Mouse (Mus musculus) R1 (cell line): Measurements from ENCODE around the gene Ifnl2.
"Not testable (repeated sequence)": the region's sequence is repeated elsewhere in the genome, so short reads cannot be mapped to it uniquely, and the experiment has no call there.

ENCODE experiments used
- DNase-seq: peaks from one replicate; pipeline ENCODE4 v3.0.0-alpha.2; 2018; ENCODE audit warnings: low read depth, low spot score

Gene Ifnl2

DNA sequence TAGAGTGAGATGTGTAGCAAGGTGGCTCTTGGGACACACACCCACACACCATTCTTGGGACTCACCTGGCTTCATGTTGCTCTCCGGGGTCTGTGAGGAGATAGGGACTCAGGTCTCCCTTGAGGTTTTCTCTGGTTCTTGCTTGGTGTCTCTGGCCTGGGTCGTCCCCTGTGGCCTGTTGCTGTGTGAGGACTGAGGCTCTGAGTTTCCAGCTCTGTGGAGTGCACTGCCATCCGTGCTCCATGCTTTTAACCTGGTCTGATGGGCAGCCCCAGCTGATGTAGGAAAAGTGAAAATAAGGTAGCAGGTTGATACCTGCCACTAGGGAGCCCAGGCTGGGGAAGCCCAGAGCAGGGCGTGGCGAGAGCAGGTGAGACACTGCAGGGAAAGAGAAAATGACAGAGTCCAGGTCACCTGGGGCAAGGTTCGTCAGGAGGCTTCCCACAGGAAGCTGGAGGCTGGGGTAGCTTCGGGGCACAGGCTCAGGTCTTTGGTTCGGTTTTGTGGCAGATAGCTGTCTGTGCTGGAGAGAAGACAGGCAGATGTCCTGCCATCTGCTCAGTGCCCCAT, at the start of gene Ifnl2:
Gene Ifnl2, minus strand, starts transcription at position 51 of the 570 bp plus-strand sequence.
- not testable (repeated sequence) for DNase-seq

DNA sequence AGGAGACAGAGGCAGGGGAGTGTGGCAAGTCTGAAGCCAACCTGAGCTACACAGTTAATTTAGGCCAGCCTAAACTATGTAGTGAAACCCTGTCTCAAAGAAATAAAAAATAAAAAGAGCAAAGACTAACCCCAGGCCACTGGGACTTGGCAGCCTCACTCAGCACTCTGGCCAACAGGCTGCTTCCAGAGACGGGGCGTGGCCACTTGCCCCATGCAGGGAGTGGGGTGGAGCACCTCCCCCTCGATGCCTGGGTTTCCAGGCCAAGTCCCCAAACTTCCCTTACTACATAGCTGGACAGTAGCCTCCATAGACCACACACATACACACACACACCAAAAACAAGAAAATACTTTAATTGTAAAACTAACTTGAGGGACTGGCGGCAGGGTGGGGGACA, 48.2 kb upstream of the Ifnl2 start:
- DNase-seq, result peak; percentile 57

DNA sequence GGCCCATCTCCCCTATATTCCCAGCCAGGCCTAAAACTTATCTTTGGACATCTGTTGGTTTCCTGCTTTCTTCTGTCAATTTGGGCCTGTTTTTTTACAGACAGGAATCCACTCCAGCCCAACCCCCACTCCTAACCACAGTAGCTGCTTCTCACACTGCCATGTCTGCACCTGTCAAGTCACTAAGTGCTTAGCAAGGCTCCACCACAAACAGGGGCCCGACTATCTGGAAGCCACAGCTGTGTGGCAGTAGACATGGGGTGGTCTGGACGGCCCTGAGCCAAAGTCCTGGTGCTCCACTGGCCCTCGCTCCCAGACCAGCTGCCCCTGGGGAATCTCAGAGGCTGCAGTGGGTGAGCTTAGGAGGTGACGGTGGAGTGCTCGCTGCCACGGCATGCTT, 47.5 kb upstream of the Ifnl2 start:
- DNase-seq, result no peak

DNA sequence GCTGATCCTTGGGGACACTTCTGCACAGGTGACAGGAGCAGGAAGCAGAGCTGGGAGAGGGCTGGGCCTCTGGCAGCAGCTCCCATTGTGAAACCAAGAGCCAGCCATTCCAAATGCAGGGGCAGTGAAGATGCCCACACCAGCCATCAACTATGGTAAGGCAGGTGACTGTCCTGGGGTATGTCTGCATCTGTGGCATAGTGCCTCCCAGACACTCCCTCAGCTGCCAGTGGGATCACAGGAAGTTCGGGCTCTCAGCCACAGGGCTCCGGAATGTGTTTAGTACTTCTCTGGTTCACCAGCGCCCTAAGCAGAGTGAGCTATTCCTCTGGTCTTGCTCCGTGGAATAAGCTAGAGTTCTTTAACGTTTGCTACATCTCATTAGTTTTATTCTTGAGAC, 46.8 kb upstream of the Ifnl2 start:
- no peak for DNase-seq

DNA sequence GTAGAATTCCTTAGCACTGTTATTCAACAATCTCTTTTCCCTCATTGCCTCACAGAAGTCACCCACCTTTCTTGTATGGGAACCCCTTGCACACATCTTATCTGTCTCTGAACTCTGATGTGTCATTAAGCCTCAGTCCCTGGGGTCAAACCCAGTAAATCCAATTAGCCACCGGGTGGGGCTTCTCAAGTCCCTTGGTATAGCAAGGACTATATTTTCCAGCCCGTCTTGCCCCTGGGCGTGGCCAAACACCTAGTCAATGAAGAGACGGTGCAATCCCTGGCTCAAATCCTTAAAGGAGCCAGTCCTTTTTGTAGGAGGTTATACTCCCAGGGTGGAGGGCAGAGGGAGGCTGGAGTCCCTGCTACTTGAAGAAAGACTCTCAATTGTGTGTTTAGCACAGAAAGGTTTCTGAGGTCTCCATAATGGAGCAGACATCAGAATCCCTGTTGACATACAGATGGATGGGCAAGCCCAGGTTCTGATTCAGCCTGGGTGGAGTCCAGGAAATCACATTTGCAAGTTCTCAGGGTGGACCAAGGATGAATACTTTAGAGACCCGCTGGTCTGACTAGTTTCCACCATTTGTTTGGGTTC, 45.8 kb upstream of the Ifnl2 start:
- no peak for DNase-seq

DNA sequence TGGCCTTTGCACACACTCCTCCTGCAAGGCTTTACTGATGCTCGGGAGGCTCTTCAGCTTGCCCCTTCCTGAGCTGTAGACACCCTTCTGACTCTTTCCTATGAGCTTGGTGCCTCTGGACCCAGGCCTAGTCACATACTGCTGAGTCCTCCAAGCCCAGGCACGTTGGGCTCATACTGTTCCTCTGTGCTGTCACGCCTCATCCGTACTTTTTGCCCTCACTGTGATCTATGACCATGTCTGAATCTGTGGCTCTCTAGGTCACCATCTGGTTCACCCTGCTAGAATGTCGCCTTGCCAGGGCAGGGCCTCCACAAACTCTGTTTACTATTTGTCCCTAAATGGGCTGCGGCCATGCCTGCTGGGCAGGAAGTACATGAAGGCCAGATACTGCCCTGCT, 42.8 kb upstream of the Ifnl2 start:
- no peak for DNase-seq

DNA sequence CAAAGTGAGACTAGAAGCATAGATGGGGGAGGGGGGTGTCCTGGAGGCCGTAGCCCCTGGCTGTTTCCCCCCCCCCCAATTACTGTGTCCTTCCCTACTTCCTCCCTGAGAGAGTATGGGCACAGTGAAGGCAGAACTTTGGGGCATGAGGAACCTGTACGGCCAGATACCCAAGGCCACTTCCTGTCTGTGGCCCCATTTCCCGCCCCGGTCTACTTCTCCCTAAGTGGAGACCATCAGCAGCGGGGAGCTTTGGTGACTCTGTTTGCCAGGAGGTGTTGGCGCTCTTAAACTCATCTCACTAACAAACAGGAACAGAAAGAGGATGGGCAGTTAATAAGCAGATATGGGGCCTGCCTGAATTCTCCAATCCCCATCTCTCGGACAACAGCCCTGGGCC, 37.4 kb upstream of the Ifnl2 start:
- DNase-seq, result no peak

DNA sequence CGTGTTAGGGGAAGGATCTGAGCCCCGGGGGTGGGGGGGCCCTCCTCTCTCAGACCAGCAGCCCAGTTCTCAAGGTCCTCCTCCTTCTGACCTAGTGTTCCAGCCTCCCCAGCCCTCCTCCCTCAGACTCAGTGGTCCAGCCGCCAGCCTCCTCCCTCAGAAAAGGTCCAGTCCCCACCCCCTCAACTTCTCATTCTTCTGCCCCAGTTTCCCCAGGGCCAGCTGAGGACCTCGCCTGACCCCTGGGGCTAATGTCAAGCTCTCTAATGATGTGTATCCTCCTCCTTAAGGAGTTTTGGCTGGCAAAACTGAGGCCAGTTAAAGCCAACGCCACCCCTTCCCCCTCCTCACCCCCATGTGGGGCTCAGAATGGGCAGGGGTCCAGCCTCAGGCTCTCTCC, 36.9 kb upstream of the Ifnl2 start, which contains the start of gene Nccrp1:
Gene Nccrp1, minus strand, starts transcription at position 101 of the 400 bp plus-strand sequence.
- DNase-seq, result no peak

DNA sequence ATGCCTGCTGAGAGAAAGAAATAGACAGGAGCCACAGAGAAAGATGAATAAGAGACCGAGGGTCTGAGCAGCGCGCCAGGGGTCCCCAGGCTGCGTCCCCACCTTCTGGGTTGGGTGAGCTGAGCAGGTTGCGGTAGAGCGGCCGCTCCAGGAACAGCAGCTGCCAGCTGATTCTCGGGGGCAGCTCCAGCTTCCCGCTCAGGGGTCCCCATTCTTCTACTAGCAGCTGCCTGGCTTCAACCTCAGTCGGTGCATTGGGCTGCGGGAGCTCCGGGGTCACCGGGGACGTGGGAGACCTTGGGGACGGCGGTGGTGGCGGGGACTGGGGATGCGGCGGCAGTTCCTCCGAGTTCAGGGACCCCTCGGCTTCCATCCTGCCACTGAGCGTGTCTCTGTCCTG, 36.4 kb upstream of the Ifnl2 start:
- no peak for DNase-seq

DNA sequence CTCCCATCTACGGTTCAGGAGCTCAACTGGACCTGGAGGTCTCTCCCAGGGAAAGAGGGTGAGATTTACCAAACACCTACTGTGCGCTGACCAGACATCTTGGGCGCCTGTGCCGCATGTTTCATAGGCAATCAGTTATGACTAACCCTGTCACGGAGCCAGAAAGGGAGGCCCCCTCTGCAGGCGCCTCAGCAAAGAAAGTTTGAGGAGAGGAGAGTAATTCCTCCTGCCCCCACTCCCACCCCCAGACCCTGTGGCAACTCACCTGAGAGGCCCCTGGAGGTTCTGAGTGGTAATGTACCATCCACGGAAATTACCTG, 35.6 kb upstream of the Ifnl2 start:
- DNase-seq, result no peak

DNA sequence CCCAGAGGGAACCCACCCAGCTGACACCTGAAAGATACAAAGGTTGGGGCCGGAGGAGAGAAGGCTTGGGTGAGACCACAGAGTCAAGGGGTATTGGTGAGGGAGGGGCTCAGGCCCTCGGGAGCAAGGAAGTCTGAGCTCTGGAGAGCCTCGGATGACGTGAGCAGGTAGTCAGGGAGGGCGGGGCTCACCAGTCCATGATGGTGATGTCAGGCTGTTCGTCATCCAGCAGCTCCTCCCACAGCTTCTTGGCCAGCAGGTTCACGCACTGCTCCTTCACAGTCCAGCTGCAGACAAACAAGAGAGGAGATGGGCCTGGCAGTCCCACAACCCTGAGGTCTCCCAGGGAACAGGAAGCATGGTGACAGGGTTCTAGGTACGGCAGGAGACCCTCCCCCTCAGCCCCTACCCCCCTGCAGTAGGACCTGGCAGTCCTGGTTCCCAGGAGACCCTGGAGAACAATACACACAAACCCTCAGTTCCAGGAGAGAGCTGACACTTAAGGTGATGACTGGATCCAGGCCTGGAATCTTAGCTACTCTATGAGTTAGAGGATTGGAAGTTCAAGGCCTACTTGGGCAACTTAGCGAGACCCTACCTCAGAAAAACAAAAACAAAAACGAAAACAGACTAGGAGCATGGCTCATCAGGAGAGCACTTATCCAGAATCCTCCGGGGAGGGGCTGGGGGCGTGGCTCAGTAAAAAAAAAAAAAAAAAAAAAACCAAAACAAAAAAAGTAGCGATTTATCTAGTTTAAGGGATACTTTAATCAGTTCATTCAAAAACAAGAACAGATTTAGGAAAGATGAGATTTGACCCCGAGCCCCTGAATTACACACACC, 35.0 kb upstream of the Ifnl2 start:
- peak; percentile 71 for DNase-seq

DNA sequence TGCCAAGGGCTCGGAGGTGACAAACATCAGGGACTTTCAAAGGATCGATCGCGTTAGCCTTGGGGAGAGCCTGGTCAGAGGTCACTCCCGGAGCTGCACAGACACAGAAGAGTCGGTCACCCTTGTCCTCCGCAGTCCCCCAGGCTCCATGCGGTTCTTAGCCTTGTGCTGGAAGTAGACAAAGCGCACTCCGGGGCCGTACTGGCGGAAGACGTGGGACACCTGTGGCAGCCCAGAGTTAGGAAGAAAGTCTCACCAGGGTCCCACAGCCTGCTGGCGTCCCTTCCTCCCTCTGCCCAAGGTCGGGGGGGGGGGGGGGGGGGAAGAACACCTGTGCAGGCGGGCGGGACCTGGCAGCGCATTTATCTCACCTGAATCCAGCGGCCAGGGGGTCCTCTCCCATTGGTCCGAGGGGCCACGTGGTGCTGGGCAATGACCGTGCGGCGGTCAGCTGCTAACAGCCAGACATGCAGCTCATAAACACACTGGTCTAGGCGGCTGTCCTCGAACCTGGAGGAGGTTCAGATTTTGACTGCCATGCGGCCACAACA, 33.9 kb upstream of the Ifnl2 start:
- DNase-seq, result no peak

DNA sequence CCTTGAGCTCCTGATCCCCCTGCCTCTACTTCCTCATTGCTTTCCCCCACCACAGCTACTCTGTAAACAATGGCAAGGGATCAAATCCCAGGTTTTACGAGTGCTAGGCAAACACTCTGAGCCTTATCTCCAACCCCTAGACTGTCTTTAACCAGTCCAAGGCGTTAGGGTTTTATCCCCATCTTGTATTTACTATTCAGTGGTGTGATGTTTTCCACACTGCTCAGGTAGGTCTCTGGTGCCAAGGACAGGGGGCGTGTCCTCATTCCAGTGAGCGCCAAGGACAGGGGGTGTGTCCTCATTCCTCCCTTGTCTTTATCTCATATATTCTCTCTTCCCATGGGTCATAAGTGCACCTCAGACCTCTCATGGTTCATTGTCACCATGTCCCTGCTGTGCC, 30.3 kb upstream of the Ifnl2 start, which contains the start of gene Sycn:
Gene Sycn, plus strand, starts transcription at position 360 of the 400 bp plus-strand sequence.
- DNase-seq, result no peak

DNA sequence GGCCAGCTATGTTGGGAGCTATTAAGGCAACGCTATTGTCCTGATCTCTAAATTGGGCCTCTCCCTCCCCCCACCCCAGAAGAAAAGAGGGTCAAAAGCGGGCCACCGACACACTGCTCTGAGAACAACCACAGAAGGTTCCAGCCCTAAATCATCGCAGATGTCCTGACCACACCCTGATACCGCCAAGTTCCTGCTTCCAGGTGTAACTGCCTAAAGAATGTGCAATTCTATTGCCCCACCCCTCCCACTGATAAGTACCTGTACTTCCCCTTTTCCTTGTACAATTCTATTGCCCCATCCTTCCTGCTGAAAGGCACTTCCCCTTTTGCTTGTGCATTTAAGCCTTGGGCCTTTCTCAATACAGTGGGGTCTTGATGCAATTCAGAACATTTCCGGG, 28.6 kb upstream of the Ifnl2 start:
- DNase-seq, result not testable (repeated sequence)

DNA sequence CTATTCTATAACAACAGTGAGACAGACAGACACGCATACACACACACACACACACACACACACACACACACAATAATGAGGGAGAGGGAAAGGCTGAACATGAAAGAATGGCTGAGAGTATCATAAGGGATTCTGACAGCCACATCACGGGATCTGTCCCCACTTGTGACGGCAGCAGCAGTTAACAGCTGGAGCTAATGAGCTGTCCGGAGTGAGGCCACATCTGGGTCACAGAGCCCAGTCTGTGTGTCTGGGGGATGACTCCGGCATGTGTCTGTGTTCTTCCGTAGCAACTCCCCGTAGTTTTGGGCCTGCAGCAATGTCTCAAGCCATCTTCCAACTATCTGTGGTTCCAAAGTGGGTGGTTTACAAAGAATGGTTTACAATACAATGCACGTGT, 21.8 kb upstream of the Ifnl2 start:
- no peak for DNase-seq

DNA sequence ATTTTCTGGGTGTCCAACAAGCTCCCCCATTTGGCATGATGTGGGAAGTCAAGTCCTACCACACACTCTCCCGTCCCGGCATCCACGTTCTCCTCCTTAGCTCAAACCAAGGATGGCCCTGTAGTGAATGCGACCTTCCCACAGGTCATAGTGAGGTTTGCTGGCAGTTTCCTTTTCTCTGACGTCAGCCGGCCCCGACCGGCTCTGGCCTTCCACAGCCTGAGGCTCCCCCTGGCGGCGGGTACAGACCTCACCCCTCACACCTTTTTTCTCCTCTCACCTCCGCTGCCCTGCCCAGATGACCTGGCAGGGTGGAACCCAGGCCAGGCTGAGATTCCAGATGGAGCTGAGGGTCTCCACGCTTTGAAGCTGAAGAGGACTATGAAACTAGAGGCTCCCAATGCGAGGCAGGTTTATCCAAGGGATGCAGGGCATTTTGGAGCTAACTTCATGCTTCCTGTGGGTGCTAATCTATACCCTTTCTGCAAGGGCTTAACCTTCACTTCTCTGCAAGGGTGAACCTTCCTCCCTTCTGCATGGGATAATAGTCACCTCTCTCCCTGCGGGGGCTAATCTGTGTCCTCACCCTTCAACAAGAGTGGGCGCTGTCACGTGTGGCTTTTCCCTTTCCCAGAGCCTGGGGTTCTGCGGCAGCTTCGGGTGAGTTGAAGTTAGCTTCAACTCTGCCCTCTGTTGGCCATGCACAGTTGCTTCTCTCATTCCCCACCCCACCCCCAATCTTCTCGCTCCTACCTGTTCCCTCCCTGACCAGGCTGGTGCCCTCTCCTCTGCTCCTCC, 17.9 kb upstream of the Ifnl2 start:
- peak; percentile 92 for DNase-seq

DNA sequence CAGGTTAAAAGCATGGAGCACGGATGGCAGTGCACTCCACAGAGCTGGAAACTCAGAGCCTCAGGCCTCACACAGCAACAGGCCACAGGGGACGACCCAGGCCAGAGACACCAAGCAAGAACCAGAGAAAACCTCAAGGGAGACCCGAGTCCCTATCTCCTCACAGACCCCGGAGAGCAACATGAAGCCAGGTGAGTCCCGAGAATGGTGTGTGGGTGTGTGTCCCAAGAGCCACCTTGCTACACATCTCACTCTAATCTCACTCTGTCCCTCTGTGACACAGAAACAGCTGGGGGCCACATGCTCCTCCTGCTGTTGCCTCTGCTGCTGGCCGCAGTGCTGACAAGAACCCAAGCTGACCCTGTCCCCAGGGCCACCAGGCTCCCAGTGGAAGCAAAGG, 12.3 kb upstream of the Ifnl2 start, which contains the start of gene Ifnl3:
Gene Ifnl3, plus strand, starts transcription at position 301 of the 400 bp plus-strand sequence.
- DNase-seq, result not testable (repeated sequence)

DNA sequence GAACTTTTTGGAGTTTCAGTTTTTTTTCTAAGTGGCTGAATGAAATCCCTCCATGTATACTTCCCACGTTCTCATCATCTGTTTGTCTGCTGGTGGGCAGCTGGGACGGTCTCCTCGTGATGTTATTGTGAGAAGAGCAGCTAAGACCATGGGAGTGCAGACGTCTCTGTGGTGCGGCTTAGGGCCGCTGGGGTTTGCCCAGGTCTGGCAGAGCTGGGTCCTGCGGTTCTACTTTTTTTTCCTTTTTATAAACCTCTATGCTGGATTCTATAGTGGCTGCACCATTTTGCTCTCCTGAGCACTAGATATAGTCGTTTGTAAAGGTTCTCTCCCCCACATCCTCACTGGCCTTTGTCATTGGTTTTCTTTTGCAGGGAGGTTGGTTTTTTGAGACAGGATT, 1.2 kb upstream of the Ifnl2 start:
- no peak for DNase-seq

DNA sequence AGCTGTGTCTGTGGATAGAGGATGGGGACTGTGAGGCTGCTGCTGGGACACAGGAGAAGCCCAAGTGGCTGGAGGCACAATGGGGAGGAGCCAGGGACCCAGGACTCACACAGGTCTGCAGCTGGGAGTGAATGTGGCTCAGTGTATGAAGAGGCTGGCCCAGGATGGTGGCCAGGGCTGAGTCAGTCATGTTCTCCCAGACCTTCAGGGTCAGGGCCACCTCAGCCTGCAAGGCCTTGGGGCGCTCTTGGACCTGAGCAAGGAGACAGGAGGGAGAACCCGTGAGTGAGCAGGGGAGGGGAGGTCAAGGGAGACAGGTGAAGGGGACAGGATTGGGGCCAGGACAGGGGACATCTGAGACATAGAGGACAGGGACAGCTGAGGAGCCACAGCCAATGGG, 1.1 kb downstream of the Ifnl2 start:
- not testable (repeated sequence) for DNase-seq

DNA sequence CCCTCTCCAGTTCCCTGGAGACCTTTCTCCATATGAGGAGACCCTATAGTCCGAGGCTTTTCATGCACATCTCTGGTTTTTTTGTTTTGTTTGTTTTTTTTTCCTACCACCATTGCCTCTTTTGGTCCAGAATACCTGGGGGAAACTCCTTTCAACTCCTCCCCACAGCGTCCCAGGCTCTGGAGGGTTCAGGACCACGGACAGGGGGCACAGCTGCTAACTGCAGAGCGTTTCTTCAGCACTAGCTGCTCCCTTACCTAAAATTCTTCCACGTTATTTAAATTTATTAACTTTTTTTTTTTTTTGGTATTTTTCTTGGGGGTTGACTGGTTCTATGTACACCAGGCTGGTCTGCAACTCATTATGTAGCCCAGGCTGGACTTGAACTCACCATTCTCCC, 4.7 kb downstream of the Ifnl2 start:
- DNase-seq, result peak; percentile 50

DNA sequence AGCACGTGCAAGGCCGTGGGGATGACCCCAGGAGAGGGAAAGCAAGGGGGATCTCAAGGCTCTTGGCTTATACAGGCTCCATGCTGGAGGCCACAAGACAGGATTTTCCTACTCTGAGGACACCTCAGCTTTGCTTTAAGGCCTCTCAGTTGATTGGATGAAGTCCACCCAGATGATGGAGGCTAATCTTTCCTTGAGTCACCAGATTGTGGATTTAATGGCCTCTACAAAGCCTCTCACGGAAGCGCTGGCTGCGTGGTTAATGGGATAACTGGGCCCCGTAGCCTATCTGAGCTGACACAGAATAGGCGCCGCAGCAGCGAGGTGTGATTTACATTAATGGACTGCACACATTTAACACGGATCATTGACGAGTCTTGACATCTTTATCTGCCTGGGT, 14.8 kb downstream of the Ifnl2 start:
- DNase-seq, result no peak

DNA sequence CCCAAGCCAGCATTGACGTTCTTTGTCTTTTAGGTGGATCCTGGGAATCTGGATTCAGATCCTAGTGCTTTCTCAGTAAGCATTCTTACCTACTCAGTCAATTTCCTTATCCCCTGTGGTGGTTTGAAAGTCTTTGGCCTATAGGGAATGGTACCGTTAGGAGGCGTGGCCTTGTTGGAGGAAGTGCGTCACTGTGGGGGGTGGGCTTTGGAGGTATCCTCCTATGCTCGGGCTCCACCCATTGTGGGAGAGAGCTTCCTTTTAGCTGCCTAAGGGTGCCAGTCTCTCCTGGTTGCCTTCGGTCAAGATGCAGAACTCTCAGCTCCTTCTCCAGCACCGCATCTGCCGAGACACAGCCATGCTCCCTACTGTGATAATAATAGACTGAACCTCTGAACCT, 17.9 kb downstream of the Ifnl2 start:
- DNase-seq, result peak; percentile 97
